Mouse (Mus musculus) stomach, embryonic 14.5 days (tissue): ENCODE data around the gene Ick. TPM values are rescaled to one million over a fixed set of nuclear protein-coding genes. Genes with fewer than 3 reads are reported as not detected.

Source experiments
- ATAC-seq: fragments of 200-750 bp; cut with Nextera tagmentation; 2 replicates; pipeline ENCODE4 v1.8.0; 2017; ENCODE audit warnings: low read depth, moderate TSS enrichment; ENCODE audit not compliant: insufficient number of reproducible peaks, insufficient read depth, low FRiP score
- H3K27ac ChIP-seq: fragments of 300-500 bp; sonication (generic); 2 replicates; pipeline ENCODE4 v1.5.1; 2014; ENCODE audit warnings: mild to moderate bottlenecking, low read length, moderate library complexity, mixed read lengths
- H3K27me3 ChIP-seq: fragments of 300-500 bp; sonication (generic); 2 replicates; pipeline ENCODE4 v1.6.1; 2014; ENCODE audit warnings: low read length, control low read depth, mixed read lengths; ENCODE audit not compliant: control insufficient read depth, insufficient read depth
- H3K36me3 ChIP-seq: fragments of 300-500 bp; sonication (generic); 2 replicates; pipeline ENCODE4 v1.6.1; 2014; ENCODE audit warnings: mild to moderate bottlenecking, control low read depth, low read length, moderate library complexity, mixed read lengths; ENCODE audit not compliant: control insufficient read depth, insufficient read depth
- H3K4me1 ChIP-seq: fragments of 300-500 bp; sonication (generic); 2 replicates; pipeline ENCODE4 v1.6.1; 2014; ENCODE audit warnings: low read length, control low read depth, mixed read lengths; ENCODE audit not compliant: control insufficient read depth, insufficient read depth
- H3K4me2 ChIP-seq: fragments of 300-500 bp; sonication (generic); replicated peaks from 2 replicates; pipeline ENCODE4 v1.6.1; 2014; ENCODE audit warnings: low read depth, low read length, control low read depth
- H3K4me3 ChIP-seq: fragments of 300-500 bp; sonication (generic); 2 replicates; pipeline ENCODE4 v1.5.1; 2014; ENCODE audit warnings: low read depth, low read length, control low read depth
- H3K9ac ChIP-seq: fragments of 300-500 bp; sonication (generic); replicated peaks from 2 replicates; pipeline ENCODE4 v1.6.1; 2014; ENCODE audit warnings: low read depth, mild to moderate bottlenecking, control low read depth, low read length, moderate library complexity, mixed read lengths
- H3K9me3 ChIP-seq: fragments of 300-500 bp; sonication (generic); 2 replicates; pipeline ENCODE4 v1.6.1; 2016; ENCODE audit warnings: low read depth, low read length, control low read depth; ENCODE audit not compliant: control insufficient read depth
- WGBS: fragments of 180-500 bp; shearing (Covaris S2); extraction: QIAGEN DNeasy Blood & Tissue Kit; methylation state at CpG from one replicate; pipeline ENCODE4 v1.1.7; 2014; 5-methylcytosine and 5-hydroxymethylcytosine counted together
- polyA plus RNA-seq: library from polyadenylated mRNA; unstranded; fragments of >200 nt; fragmentation: Nextera tagmentation; extraction: Ambion mirVana; gene quantifications from 2 replicates; pipeline ENCODE4 v1.2.1, GENCODE M21; 2014

Ick gene
- polyA plus RNA-seq, 1 experiment from 2014 or later = 28.4 TPM

DNA sequence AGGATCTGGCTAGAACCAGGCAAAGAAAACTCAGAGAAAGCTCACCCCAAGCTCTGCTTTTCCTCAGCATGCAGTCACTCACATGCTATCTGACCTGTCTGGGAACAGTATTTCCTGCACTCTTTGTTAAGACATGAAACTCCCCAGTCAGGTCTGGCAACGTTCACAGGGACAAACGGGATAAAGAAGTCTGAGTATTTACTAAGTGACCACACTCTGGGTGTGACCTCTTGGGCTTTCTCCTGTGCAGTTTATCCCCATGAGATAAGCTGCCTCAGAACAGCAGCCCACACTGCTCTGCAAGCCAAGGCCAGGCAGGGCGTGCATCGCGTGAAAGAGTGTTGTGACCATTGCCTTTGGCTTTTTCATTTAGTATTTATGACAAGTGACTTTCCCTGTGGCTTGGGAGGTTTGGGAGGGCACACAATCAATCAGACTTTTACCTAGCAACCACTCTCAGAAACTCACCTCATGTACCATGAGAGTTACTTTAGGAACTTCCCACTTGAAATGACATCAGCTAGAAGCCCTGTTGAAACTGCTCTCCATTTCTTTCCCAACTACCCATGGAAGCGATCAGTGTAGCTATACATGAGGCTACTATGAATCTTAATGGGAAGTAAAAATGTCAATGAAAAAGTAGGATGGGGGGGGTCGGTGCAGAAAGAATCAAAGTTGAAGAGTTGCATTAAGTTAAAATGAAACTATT is 103.5 kb downstream of the Ick start:
- Histone ChIP-seq H3K27ac (peak overlapping the region; percentile 84), H3K9me3 (no peaks in the 10 kb centered on the region), H3K4me2 (no peak overlapping the region), H3K4me1 (peaks cover 5% of the 10 kb centered on the region; the same call in 1 of the 2 replicates), H3K4me3 (no peak overlapping the region), H3K36me3 (peaks cover 7% of the 10 kb centered on the region; the same call in 1 of the 2 replicates), H3K9ac (no peak overlapping the region), H3K27me3 (no peaks in the 10 kb centered on the region)
- peak; percentile 93 for ATAC-seq
- WGBS = 59% methylated on average over 7 of the region's 7 CpGs

DNA sequence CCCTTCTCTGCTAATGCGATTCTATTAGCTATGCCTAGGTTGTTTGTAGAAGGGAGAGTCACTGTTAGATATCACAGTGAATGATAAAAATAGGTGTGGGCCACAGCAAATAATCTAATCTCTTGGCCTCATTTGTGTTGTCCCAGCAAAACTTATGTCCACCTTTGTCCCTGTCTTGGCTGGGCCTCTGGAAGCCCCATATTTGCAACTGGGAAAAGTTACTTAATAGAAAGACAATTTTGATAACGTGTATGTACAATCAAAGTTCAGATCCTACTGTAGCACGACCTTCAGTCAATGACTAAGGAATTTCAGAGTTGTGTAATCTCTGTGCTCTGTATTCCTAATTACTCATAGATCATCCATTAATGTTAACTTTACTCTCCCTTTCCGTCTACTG is 108.1 kb downstream of the Ick start:
- Histone ChIP-seq H3K4me3 (no peak overlapping the region), H3K4me2 (no peak overlapping the region), H3K9me3 (no peaks in the 10 kb centered on the region; the same call in 1 of the 2 replicates), H3K36me3 (no peaks in the 10 kb centered on the region), H3K27me3 (no peaks in the 10 kb centered on the region), H3K9ac (no peak overlapping the region), H3K27ac (no peak overlapping the region), H3K4me1 (peaks cover 5% of the 10 kb centered on the region; the same call in 1 of the 2 replicates)
- ATAC-seq = peak; percentile 69
- WGBS = 65% methylated on average over 4 of the region's 4 CpGs

Other genes starting within 250 kb of the Ick start
- gene Elovl5, start 191.8 kb upstream of the Ick start, polyA plus RNA-seq = 85.4 and 89.1 TPM in 2 replicates
- 0.20 TPM in 1 of 2 replicates, not detected in the other for gene Gcm1, start 57.3 kb upstream of the Ick start, polyA plus RNA-seq
- 37.8 and 39.9 TPM in 2 replicates for gene Fbxo9, start 127 bp upstream of the Ick start, polyA plus RNA-seq
- gene Gsta4, start 73.6 kb downstream of the Ick start, polyA plus RNA-seq = 478 and 492 TPM in 2 replicates
- 9.6 and 9.7 TPM in 2 replicates for gene Gsta1, start 121.5 kb downstream of the Ick start, polyA plus RNA-seq
- gene Gm3776, start 147.9 kb downstream of the Ick start, polyA plus RNA-seq = 6.6 and 9.8 TPM in 2 replicates
- gene Gm10639, start 180.7 kb downstream of the Ick start, polyA plus RNA-seq = 0.49 TPM in 1 of 2 replicates, not detected in the other
- gene Omt2a, start 205.6 kb downstream of the Ick start, polyA plus RNA-seq = 0.42 TPM in 1 of 2 replicates, not detected in the other
- gene Omt2b, start 218.4 kb downstream of the Ick start, polyA plus RNA-seq = not detected in 2 replicates
- gene Gsta2, start 246.6 kb downstream of the Ick start, polyA plus RNA-seq = 1.2 and 1.9 TPM in 2 replicates